Mouse (Mus musculus): ENCODE measurements around the gene Shroom3. TPM values are rescaled to one million over a fixed set of nuclear protein-coding genes. Genes with fewer than 3 reads are reported as not detected.

Gene Shroom3
- total RNA-seq, 1 experiment from 2014 or later, result not detected

DNA sequence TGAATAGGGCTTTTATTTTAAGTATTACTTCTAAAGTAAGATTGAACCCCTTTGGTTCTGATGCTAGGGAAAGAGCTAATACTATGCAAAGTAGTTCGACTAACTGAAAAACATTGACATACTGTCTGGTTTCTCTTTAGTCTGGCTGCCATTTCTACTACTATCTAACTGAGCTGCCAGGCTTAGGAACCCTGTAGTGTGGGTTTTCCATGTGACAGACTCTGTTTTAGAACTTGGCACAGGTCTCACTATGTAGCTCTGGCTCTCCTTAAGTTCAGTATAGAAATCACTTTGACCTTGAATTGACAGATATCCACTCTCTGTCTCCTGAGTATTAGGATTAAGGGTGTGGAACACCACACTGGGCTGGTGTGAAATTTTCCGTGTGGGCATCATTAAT, 185.0 kb downstream of the Shroom3 start:
- ATAC-seq (ENCODE audit: extremely low read depth, insufficient number of reproducible peaks, low FRiP score, poor library complexity, severe bottlenecking), result no peak

DNA sequence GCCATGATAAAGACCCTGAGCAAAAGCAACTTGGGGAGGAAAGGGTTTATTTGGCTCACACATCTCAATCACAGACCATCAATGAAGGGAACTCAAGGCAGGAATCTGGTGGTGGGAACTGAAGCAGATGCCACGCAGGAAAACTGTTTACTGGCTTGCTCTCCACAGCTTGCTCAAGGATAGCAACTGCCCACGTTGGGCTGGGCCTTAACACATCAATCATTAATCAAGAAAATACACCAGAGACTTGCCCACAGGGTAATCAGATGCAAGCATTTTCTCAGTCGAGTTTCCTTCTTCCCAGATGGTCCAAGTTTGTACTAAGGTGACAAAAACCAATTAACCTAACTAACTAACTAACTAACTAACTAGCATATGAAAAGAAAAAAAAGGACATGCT, 187.8 kb downstream of the Shroom3 start:
- ATAC-seq (ENCODE audit: extremely low read depth, insufficient number of reproducible peaks, low FRiP score, poor library complexity, severe bottlenecking), result no peak

DNA sequence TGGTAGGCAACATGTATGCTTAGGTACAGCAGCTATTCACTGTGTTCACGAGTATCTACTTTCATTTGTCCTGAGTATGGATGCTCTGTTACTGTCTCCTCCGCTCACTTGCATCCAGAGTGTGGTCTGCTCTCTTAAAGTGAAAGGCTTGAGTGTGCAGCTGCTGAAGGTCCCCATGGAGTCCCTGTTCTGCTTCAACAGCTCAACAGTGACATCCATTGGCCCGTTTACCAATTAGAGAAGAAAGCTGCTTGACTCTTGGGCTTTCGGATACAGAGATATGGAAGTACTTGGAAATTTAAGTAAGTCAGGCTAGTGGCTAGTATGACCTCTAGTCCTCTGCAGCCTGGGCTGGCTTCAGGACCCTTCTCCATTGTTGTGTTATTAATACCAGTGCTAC, 188.9 kb downstream of the Shroom3 start:
- no peak for ATAC-seq (ENCODE audit: extremely low read depth, insufficient number of reproducible peaks, low FRiP score, poor library complexity, severe bottlenecking)

DNA sequence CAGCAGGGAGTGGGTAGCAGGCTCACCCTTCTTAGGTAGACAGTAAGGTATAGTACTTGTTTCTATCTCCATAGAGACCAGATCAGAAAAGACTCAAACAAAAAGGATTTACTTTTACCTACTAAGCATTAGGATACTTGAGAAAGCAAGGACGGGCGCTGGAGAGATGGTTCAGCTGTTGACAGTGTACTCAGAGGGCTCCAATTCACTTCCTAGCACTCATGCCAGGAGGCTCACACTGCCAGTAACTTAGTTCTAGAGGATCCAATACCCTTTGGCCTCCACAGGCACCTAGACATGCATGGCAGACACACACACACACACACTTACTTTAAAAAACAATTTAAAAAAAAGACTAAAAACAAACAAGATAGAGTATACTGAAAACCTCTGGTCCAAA, 189.8 kb downstream of the Shroom3 start:
- no peak for ATAC-seq (ENCODE audit: extremely low read depth, insufficient number of reproducible peaks, low FRiP score, poor library complexity, severe bottlenecking)

DNA sequence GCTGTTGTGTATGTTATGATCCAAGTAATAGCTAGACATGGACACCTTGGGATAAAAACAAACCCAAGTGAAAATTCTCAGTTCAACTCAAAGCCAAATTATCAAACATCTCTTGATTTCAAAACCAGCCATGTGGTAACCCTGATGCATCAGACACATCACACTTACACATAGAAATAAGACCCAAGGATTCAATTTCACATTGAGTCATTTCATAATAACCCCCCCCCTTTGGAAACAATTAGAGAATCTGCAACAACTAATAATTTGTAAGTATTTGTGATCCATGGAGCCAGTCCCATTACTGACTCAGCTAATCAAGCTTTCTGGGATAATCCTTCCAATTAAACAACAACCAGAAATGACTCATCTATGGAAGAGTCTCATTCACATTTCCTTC, 190.3 kb downstream of the Shroom3 start:
- ATAC-seq (ENCODE audit: extremely low read depth, insufficient number of reproducible peaks, low FRiP score, poor library complexity, severe bottlenecking), result no peak

DNA sequence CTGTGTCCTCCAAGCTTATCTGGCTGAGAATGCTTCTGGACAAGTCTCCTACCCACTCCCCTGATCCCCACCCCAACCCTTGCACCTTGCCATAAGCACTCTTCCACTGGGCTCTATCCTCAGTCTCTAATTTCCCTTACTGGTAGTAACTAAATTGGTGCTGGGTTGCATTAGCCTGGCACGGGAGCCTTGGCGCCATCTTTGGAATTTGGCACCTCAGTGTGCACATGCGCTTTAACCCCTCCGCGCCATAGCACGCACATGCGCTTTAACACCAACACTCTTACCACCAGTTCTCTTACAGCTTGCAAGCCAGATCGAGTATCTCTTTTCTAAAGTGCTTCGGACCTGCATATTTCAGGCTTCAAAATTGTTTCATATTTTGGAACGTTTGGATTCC, 192.6 kb downstream of the Shroom3 start:
- no peak for ATAC-seq (ENCODE audit: extremely low read depth, insufficient number of reproducible peaks, low FRiP score, poor library complexity, severe bottlenecking)

DNA sequence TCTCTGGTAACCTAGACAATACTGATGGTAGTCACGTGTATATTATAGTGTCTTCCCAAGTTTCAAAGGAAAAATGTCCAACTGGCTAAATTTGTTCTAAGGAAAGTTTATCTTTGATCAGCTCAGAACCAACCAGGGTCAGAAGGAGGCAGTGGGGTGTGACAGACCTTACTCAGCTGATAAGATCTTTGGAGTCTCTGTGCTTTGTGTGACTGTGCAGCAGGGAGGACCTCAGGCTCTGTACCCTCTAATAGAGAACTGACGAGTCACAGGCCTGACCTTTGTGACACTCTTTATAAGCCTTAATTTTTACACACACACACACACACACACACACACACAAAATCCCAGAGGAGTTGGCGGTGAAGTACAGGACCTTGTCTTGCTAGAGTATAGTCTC, 193.9 kb downstream of the Shroom3 start:
- ATAC-seq (ENCODE audit: extremely low read depth, insufficient number of reproducible peaks, low FRiP score, poor library complexity, severe bottlenecking), result no peak

DNA sequence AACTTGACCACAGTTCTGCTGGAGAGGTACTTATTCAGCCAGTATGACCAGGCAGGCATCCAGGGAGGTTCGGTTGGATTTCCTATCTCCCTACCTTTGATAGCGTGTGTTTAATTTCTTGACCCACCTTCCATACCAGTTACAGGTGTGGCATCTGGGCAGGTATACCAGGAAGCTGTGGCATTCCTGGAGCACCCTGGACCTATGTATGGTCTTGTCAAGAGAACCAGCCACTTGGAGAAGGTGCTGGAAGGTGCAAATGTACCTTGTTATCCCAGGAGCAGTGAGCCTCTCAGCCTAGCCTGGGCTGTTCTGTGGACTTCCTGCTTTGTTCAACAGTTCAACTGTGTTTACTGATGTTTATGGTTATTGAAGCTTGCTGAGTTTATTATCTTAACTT, 197.2 kb downstream of the Shroom3 start:
- no peak for ATAC-seq (ENCODE audit: extremely low read depth, insufficient number of reproducible peaks, low FRiP score, poor library complexity, severe bottlenecking)

DNA sequence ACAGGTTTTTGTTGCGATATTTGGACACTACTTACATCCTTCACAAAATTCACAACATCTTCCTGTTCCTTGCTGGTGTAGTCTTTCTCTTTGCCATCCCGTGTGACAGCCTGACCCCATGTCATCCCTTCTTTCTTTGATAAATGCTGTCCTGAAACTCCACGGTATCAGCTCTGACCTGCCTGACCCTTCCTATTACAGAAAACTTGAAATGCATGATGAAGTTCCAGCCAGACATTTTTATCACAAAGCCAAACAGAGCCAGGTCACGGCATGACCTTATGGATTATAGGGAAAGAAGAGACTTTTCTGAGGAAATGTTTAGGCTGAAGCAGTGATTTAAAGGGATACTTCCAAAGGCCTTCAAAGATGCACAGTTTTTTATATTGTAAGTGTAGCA, 197.7 kb downstream of the Shroom3 start:
- no peak for ATAC-seq (ENCODE audit: extremely low read depth, insufficient number of reproducible peaks, low FRiP score, poor library complexity, severe bottlenecking)

DNA sequence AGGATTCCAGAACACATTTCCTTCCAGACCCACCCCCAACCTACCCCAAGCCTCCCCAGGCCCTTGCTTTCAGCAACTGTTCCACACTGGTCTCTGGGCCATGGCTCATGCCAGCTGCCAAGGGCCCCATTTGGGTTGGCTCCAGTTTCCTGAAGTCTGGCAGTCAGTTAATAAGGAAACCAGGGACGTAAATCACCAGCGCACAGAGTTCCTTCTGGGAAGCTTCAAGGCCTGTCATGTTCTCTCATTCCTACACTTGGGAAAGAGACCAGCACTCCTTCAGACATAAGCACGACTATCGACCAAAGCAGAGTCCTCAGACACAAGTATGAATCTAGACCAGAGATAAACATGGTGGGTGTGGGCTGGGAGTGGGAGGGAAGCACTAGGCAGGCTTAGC, 202.9 kb downstream of the Shroom3 start:
- no peak for ATAC-seq (ENCODE audit: extremely low read depth, insufficient number of reproducible peaks, low FRiP score, poor library complexity, severe bottlenecking)

DNA sequence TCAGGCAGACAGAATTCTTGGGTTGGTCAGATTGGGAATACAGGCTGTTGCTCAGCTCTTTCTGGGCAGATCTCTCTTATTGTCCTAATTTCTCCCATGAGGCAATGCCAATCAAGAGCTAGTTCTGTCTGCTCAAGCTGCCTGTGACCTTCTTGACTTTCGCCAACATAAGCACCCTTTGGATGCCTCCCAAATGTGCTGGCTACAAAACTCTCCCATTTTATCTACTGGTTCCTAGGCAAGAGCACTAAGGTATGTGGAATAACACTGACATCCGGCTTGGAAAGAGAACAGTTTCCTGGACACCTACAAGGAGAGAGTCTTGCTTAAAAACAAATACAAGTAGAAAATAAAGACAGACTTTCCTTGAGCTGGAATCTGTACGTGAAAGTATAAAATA, 204.3 kb downstream of the Shroom3 start:
- ATAC-seq (ENCODE audit: extremely low read depth, insufficient number of reproducible peaks, low FRiP score, poor library complexity, severe bottlenecking), result no peak

DNA sequence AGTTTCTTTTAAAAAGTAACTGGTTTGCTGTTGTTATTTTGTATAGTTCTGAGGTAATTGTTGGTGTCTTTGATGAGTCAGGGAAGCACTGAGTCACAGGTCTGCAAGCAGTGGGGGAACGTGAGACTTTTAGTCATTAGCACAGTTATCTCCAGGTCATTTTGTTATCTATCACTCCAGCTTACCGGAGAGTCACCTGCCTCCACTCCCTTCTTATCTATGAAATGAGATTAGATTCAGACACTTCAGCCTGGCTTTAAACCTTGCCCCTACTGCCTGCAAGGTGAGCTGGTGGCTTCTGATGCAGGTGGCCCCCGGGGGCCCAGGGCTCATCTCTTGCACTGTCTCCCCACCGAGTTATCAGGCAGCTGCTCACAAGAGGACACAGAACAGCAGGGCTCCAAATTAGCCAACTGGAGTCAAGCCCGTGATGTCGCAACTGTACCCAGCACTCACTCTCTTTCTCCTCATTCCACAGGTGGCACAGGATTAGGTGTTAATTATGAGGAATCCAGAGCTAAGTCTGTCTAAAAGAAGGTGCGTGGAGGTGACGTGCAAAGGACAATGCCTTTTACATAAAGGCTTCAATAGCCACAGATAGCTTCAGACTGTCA, 205.5 kb downstream of the Shroom3 start:
- ATAC-seq (ENCODE audit: extremely low read depth, insufficient number of reproducible peaks, low FRiP score, poor library complexity, severe bottlenecking), result no peak

DNA sequence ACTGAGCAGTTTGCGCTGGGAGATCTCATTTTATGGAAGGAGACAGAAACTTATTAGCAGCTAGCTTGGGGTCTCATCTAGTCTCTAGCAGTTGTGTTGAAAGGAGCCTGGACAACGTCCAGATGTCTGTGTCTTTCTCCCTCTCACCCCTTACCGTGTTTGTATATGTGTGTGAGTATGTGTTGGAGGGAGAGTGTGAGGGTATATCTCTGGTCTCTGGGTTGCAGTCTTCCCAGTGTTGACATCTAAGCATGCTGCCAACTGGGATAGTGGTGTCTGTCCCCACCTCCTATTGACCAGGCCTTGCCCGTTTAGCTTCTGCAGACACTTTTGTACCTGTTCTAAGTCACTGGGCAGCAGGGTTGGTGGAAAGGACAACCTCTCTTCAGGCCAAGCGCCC, 207.7 kb downstream of the Shroom3 start:
- ATAC-seq (ENCODE audit: extremely low read depth, insufficient number of reproducible peaks, low FRiP score, poor library complexity, severe bottlenecking), result no peak

DNA sequence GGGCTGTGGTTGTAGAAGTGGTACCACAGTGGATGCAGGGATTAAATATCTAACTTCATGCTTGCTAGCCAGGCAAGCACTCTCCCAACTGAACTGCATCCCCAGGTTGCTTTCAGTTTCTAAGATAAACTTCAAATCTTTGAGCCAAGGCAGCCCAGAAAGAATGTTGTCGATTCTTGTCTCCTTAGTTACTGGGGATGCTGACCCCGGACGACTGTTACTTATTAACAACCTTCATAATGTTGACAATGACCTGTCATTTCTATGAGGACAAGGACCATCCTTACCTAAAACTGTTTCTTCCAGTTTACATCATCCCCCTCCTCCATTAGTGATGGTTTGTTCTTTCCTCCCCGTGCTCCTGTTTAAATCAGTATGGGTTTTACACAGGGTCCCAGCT, 210.0 kb downstream of the Shroom3 start:
- no peak for ATAC-seq (ENCODE audit: extremely low read depth, insufficient number of reproducible peaks, low FRiP score, poor library complexity, severe bottlenecking)

DNA sequence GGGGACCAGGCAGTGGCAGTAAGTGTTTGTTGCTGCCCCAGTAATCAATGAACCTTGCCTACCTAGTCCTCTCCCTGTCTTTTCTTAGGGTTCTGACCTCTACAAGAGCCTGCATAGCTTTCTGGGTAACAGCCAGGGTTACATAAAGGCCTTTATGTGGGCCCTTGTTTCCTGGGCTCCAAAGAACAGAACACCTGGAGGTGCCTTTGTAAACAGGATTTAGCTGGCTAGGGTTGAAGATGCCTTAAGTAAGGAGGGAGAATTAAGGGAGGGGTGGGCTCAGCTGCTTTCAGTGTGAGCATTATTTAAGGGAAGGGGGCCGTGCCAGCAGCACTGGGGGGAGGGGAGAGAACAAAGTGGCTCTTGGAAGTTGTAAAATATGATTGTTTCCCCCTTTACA, 210.5 kb downstream of the Shroom3 start:
- no peak for ATAC-seq (ENCODE audit: extremely low read depth, insufficient number of reproducible peaks, low FRiP score, poor library complexity, severe bottlenecking)

DNA sequence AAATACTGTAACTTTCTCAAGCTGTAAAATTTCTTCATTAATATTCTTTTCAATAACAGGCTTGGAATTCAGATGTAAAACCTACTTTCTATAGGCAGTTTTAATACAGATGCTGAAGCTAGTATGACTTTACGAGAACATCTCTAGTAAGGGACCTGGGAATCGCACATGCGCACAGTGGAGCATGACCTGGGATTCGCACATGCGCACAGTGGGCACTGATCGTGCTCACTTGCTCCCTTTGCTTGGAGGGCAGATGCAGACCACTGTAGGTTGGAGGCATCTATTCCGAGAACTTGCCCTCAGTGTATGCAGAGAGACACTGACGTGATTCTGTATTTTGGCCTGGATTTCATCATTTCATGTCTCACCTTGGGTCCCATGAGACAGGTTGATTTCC, 212.6 kb downstream of the Shroom3 start:
- ATAC-seq (ENCODE audit: extremely low read depth, insufficient number of reproducible peaks, low FRiP score, poor library complexity, severe bottlenecking), result no peak

DNA sequence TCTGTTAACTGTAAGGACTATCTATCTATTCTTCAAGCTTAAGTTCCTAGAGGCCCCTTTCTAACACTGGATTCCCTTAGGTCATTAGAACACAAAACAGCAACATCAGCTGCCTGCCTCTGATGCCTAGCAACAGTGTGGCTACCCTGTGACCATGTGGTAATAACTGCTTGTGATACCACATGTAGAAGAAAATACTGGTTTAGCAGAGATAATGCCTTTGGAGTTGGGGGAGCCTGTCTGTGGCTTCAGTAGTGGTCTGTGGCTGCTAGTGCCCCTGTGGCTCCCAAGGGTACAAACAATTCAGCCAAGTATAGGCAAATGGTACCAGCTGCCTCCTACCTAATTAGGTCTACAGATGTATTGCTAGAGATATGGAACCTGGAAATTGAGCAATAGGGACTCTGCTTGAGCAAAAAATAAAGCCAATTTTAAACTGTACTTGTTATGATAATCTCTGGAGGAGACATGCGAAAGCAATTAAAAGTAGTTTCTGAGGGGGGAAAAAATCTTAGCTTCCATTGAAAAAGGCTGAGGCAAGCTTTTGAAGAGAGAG, 213.6 kb downstream of the Shroom3 start:
- no peak for ATAC-seq (ENCODE audit: extremely low read depth, insufficient number of reproducible peaks, low FRiP score, poor library complexity, severe bottlenecking)

DNA sequence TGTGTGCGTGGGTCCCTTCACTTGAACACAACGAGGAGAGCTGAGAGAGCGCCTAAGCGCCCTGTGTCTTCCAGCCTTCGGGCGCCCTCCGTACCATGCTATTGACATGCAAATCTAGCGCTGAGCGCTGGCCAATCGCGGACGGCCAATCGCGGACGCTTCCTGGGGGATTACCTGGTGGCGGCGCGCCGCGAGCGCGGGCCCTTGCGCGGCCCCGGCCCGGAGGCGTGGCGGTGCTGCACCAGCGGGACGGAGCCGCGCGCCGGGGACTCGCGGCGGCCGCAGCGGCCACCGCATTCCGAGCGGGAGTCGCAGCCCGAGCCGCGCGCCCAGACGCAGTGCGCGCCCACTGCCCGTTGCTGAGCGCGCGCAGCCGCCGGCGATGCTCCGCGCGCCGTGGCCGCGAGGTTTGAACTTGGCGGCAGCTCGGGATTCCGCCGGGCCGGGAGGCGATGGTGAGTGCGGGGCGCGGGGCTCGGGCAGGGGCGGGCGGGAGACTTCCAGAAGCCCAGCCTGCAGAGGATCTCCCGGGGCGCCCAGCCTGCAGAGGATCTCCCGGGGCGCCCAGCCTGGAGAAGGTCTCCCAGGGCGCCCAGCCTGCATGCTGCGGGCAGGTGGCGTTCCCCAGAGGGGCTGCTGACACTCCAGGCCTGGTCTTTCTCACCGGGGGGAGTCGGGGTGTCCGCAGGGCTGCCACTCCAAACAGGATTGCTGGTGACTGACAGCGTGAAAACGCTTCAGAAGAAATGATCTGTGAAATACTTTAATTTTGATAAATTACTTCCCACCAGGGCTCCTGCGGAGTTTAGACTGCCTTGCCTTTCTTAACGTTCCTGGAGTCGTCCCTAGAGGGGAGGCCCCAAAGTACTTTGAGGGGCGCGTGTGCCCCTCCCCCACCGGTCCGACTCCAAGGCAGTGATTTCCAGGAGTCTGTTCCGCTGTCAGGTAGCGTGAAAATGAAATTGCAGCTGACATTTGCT, 214.8 kb downstream of the Shroom3 start:
- no peak for ATAC-seq (ENCODE audit: extremely low read depth, insufficient number of reproducible peaks, low FRiP score, poor library complexity, severe bottlenecking)

DNA sequence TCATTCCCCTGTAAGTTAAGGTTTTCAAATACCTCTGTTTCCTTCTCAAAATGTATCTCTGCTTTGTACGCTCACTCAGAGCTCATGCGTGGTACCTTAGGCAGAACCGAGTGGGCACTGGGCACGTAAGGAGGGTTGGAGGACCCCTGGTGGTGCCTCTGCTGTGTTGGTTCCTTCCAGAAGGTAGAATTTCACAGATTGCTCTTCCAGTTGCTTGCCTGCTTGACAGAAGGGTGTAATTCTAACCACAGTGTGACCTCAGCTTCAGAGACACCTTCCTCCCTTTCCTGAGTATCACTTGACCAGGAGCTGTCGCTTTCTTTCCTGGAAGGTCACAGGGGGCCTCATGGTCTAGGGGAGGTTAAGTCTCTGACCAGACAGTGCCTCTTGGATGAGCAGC, 217.2 kb downstream of the Shroom3 start:
- no peak for ATAC-seq (ENCODE audit: extremely low read depth, insufficient number of reproducible peaks, low FRiP score, poor library complexity, severe bottlenecking)

DNA sequence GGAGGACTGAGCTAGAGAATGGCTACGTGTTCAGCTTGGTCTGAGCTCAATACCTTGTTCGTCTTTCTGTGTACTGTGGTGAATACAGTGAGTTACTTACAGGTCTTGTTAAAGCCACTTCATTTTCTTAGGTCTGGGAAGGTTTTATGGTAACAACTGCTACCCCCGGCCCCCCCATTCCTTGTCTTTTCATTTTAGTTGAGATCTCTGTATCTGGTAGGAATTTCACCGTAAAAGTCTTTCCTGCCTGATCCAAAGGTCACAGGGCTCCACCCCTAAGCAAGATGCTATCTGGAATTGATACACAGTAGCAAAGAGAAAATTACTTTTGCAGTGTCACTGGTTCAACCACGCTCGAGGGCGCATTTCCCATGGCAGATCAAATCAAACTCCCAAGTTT, 218.6 kb downstream of the Shroom3 start:
- ATAC-seq (ENCODE audit: extremely low read depth, insufficient number of reproducible peaks, low FRiP score, poor library complexity, severe bottlenecking), result no peak

All from neutrophil, adult 5-6 weeks (primary cell).